Mouse (Mus musculus) kidney, adult 2 months (tissue): Measurements from ENCODE around the gene 1700020D05Rik. TPM values are rescaled to one million over a fixed set of nuclear protein-coding genes. Genes with fewer than 3 reads are reported as not detected.

ENCODE experiments used
- DNase-seq: peaks from one replicate; pipeline ENCODE4 v3.0.0; 2021
- H3K27ac ChIP-seq: fragments of 200-500 bp; 2 replicates; pipeline ENCODE4 v1.5.1; 2012; ENCODE audit warnings: low read depth, low read length, control low read depth, inconsistent platforms; ENCODE audit not compliant: insufficient read depth
- H3K27me3 ChIP-seq: fragments of 200-500 bp; replicated peaks from 2 replicates; pipeline ENCODE4 v1.6.1; 2012; ENCODE audit warnings: mild to moderate bottlenecking, moderate library complexity, low read length, inconsistent platforms; ENCODE audit not compliant: control insufficient read depth, insufficient read depth
- H3K36me3 ChIP-seq: fragments of 200-500 bp; 2 replicates; pipeline ENCODE4 v1.6.1; 2012; ENCODE audit warnings: mild to moderate bottlenecking, moderate library complexity, low read length, inconsistent platforms; ENCODE audit not compliant: control insufficient read depth, insufficient read depth
- H3K4me1 ChIP-seq: fragments of 200-500 bp; 2 replicates; pipeline ENCODE4 v1.6.1; 2011; ENCODE audit warnings: low read length; ENCODE audit not compliant: control insufficient read depth, insufficient read depth
- H3K4me3 ChIP-seq: fragments of 200-500 bp; 2 replicates; pipeline ENCODE4 v1.5.1; 2011; ENCODE audit warnings: mild to moderate bottlenecking, low read depth, low read length, control low read depth; ENCODE audit not compliant: insufficient read depth
- CTCF ChIP-seq: fragments of 200-500 bp; conservative IDR thresholded peaks from 2 replicates; pipeline ENCODE4 v1.5.1; 2011; ENCODE audit warnings: low read depth, mild to moderate bottlenecking, control low read depth, low read length, moderate library complexity, mixed read lengths; ENCODE audit not compliant: insufficient read depth, insufficient read length
- POLR2A ChIP-seq: fragments of 200-500 bp; IDR thresholded peaks from one replicate; pipeline ENCODE4 v1.6.1; 2011; ENCODE audit warnings: low read depth, low read length, control low read depth
- WGBS: fragments of 180-500 bp; shearing (Covaris S2); methylation state at CpG from one replicate; pipeline ENCODE4 v1.1.7; 2018; 5-methylcytosine and 5-hydroxymethylcytosine counted together
- polyA plus RNA-seq: library from polyadenylated mRNA; depleted of rRNA; stranded (reverse); fragments of >200 nt; gene quantifications from 2 replicates; pipeline ENCODE4 v1.2.3, GENCODE M21; 2012

1700020D05Rik gene
- polyA plus RNA-seq, 1 experiment, result 0.69 TPM

- H3K4me3 ChIP-seq, result peak within 1 kb of the TSS; percentile 58
- DNase-seq, result peak; percentile 98
- under 1% methylated on average over 39 of the region's 39 CpGs for WGBS
- peak; percentile 85 for TF ChIP-seq CTCF
- TF ChIP-seq POLR2A, result peak; percentile 36
- H3K27me3 ChIP-seq, result no peaks in the 10 kb centered on the region
- H3K36me3 ChIP-seq, result peaks cover under 1% of the 10 kb centered on the region; the same call in 1 of the 2 replicates
- H3K27ac ChIP-seq, result peak within 1 kb of the TSS; percentile 98
- H3K4me1 ChIP-seq, result peaks cover 5% of the 10 kb centered on the region; the same call in 1 of the 2 replicates
These were observed 15.6 kb downstream of the 1700020D05Rik start, which contains the start of gene Mus81 for GRCm38 (mm10) chr19:5487768-5488550. Gene Mus81 (minus strand): TSS chr19:5488402.

- DNase-seq, result no peak
- Histone ChIP-seq H3K27ac (no peak overlapping the region), H3K27me3 (no peaks in the 10 kb centered on the region), H3K4me3 (no peak overlapping the region), H3K36me3 (no peaks in the 10 kb centered on the region), H3K4me1 (peaks cover 5% of the 10 kb centered on the region; the same call in 1 of the 2 replicates)
- WGBS, result 80% methylated on average over 4 of the region's 4 CpGs
- TF ChIP-seq POLR2A (no peak), CTCF (no peak)
These were observed 16.8 kb downstream of the 1700020D05Rik start for GRCm38 (mm10) chr19:5486771-5487170.

- Histone ChIP-seq H3K4me3 (no peak overlapping the region), H3K27me3 (no peaks in the 10 kb centered on the region), H3K27ac (no peak overlapping the region), H3K36me3 (no peaks in the 10 kb centered on the region), H3K4me1 (peaks cover 5% of the 10 kb centered on the region; the same call in 1 of the 2 replicates)
- WGBS, result 74% methylated on average over 8 of the region's 8 CpGs
- DNase-seq, result no peak
- TF ChIP-seq POLR2A, result no peak
- no peak for TF ChIP-seq CTCF
These were observed 17.3 kb downstream of the 1700020D05Rik start for GRCm38 (mm10) chr19:5486286-5486685.

GRCm38 (mm10) chr19:5485821-5486220 is 17.8 kb downstream of the 1700020D05Rik start:
- Histone ChIP-seq H3K27me3 (no peaks in the 10 kb centered on the region), H3K27ac (no peak overlapping the region), H3K4me3 (no peak overlapping the region), H3K36me3 (no peaks in the 10 kb centered on the region), H3K4me1 (peaks cover 5% of the 10 kb centered on the region; the same call in 1 of the 2 replicates)
- no peak for DNase-seq
- TF ChIP-seq POLR2A, result no peak
- TF ChIP-seq CTCF, result no peak
- 95% methylated on average over 7 of the region's 7 CpGs for WGBS

GRCm38 (mm10) chr19:5485371-5485770 is 18.2 kb downstream of the 1700020D05Rik start:
- H3K36me3 ChIP-seq, result no peaks in the 10 kb centered on the region
- TF ChIP-seq POLR2A (no peak), CTCF (no peak)
- peaks cover 5% of the 10 kb centered on the region; the same call in 1 of the 2 replicates for H3K4me1 ChIP-seq
- H3K27ac ChIP-seq, result no peak overlapping the region
- no peak overlapping the region for H3K4me3 ChIP-seq
- no peak for DNase-seq
- no peaks in the 10 kb centered on the region for H3K27me3 ChIP-seq
- WGBS, result 92% methylated on average over 8 of the region's 8 CpGs

- DNase-seq, result no peak
- H3K4me1 ChIP-seq, result peaks cover 5% of the 10 kb centered on the region; the same call in 1 of the 2 replicates
- H3K36me3 ChIP-seq, result no peaks in the 10 kb centered on the region
- TF ChIP-seq POLR2A (no peak), CTCF (no peak)
- no peak overlapping the region for H3K27ac ChIP-seq
- whole genome bisulfite sequencing, result 89% methylated on average over 5 of the region's 5 CpGs
- H3K4me3 ChIP-seq, result no peak overlapping the region
- H3K27me3 ChIP-seq, result no peaks in the 10 kb centered on the region
These were observed 19.1 kb downstream of the 1700020D05Rik start for GRCm38 (mm10) chr19:5484496-5484895.

GRCm38 (mm10) chr19:5483386-5484359 is 19.9 kb downstream of the 1700020D05Rik start:
- Histone ChIP-seq H3K27me3 (no peaks in the 10 kb centered on the region), H3K27ac (no peak overlapping the region), H3K4me1 (peaks cover 3% of the 10 kb centered on the region; the same call in 1 of the 2 replicates), H3K36me3 (no peaks in the 10 kb centered on the region), H3K4me3 (no peak overlapping the region)
- no peak for TF ChIP-seq CTCF
- TF ChIP-seq POLR2A, result no peak
- 79% methylated on average over 19 of the region's 19 CpGs for WGBS
- DNase-seq, result no peak
